Mouse (Mus musculus): ENCODE results near the gene Sort1. TPM values are rescaled to one million over a fixed set of nuclear protein-coding genes. Genes with fewer than 3 reads are reported as not detected.

Sort1 gene
- polyA plus RNA-seq, 1 experiment = 6.0 TPM

GRCm38 (mm10) chr3:108324837-108325236 is 41.0 kb downstream of the Sort1 start:
- Histone ChIP-seq H3K4me2 (ENCODE audit: low read depth) (no peak overlapping the region), H3ac (ENCODE audit: control insufficient read depth, insufficient read length) (no peak overlapping the region), H3K79me2 (ENCODE audit: control insufficient read depth, insufficient read depth) (no peaks in the 10 kb centered on the region), H3K36me3 (ENCODE audit: control insufficient read depth, insufficient read depth) (no peaks in the 10 kb centered on the region), H3K4me3 (no peak overlapping the region), H3K27me3 (ENCODE audit: control insufficient read depth, insufficient read depth, insufficient read length) (no peaks in the 10 kb centered on the region)
- no peak for TF ChIP-seq MAX (IDR thresholded peaks at IDR 0.05; ENCODE audit: low read depth)
- TF ChIP-seq TCF12 (IDR thresholded peaks at IDR 0.05; ENCODE audit: insufficient read depth, poor library complexity, severe bottlenecking) = no peak
- no peak for TF ChIP-seq CEBPB (IDR thresholded peaks at IDR 0.05; ENCODE audit: insufficient read depth, poor library complexity, severe bottlenecking)
- TF ChIP-seq TCF3 (IDR thresholded peaks at IDR 0.05; ENCODE audit: insufficient read length, low read depth) = no peak
- TF ChIP-seq POLR2AphosphoS2 (IDR thresholded peaks at IDR 0.05; ENCODE audit: insufficient read length, low read depth) = no peak
- TF ChIP-seq E2F4 (IDR thresholded peaks at IDR 0.05; ENCODE audit: insufficient read depth) = no peak
- no peak for TF ChIP-seq SRF (IDR thresholded peaks at IDR 0.05; ENCODE audit: control insufficient read depth, insufficient read length, low read depth)
- no peak for TF ChIP-seq MYOG (IDR thresholded peaks at IDR 0.05; ENCODE audit: control insufficient read depth in 1 of 3, insufficient read depth in 1 of 3, insufficient read length in 2 of 3, low read depth in 2 of 3)
- TF ChIP-seq MYOD1 (IDR thresholded peaks at IDR 0.05; ENCODE audit: control insufficient read depth in 1 of 3, insufficient read length in 2 of 3, low read depth in 2 of 3) = no peak
- no peak for TF ChIP-seq USF1 (IDR thresholded peaks at IDR 0.05; ENCODE audit: low read depth)
- TF ChIP-seq POLR2A (IDR thresholded peaks at IDR 0.05; ENCODE audit: insufficient read length, low read depth) = no peak
- no peak for TF ChIP-seq REST (IDR thresholded peaks at IDR 0.05; ENCODE audit: insufficient read depth, insufficient read length)

- no peak overlapping the region for H3K4me3 ChIP-seq
Measured at GRCm38 (mm10) chr3:108325521-108325920, 41.6 kb downstream of the Sort1 start.

GRCm38 (mm10) chr3:108327275-108327674 is 43.4 kb downstream of the Sort1 start:
- peak in 1 of 3 experiments; percentile 19 for TF ChIP-seq MYOD1 (IDR thresholded peaks at IDR 0.05; ENCODE audit: control insufficient read depth in 1 of 3, insufficient read length in 2 of 3, low read depth in 2 of 3)
- TF ChIP-seq REST (IDR thresholded peaks at IDR 0.05; ENCODE audit: insufficient read depth, insufficient read length) = no peak
- Histone ChIP-seq H3K79me2 (ENCODE audit: control insufficient read depth, insufficient read depth) (no peaks in the 10 kb centered on the region), H3K4me3 (no peak overlapping the region), H3ac (ENCODE audit: control insufficient read depth, insufficient read length) (no peak overlapping the region), H3K4me2 (ENCODE audit: low read depth) (no peak overlapping the region), H3K36me3 (ENCODE audit: control insufficient read depth, insufficient read depth) (no peaks in the 10 kb centered on the region), H3K27me3 (ENCODE audit: control insufficient read depth, insufficient read depth, insufficient read length) (no peaks in the 10 kb centered on the region)

More at GRCm38 (mm10) chr3:108325521-108325920, 41.6 kb downstream of the Sort1 start:
- H3K4me2 ChIP-seq (ENCODE audit: low read depth) = no peak overlapping the region
- TF ChIP-seq MYOD1 (IDR thresholded peaks at IDR 0.05; ENCODE audit: control insufficient read depth in 1 of 3, insufficient read length in 2 of 3, low read depth in 2 of 3) (no peak), REST (IDR thresholded peaks at IDR 0.05; ENCODE audit: insufficient read depth, insufficient read length) (no peak), MAX (IDR thresholded peaks at IDR 0.05; ENCODE audit: low read depth) (no peak), POLR2A (IDR thresholded peaks at IDR 0.05; ENCODE audit: insufficient read length, low read depth) (no peak), SRF (IDR thresholded peaks at IDR 0.05; ENCODE audit: control insufficient read depth, insufficient read length, low read depth) (no peak), E2F4 (IDR thresholded peaks at IDR 0.05; ENCODE audit: insufficient read depth) (no peak), TCF12 (IDR thresholded peaks at IDR 0.05; ENCODE audit: insufficient read depth, poor library complexity, severe bottlenecking) (no peak), POLR2AphosphoS2 (IDR thresholded peaks at IDR 0.05; ENCODE audit: insufficient read length, low read depth) (no peak), USF1 (IDR thresholded peaks at IDR 0.05; ENCODE audit: low read depth) (no peak), MYOG (IDR thresholded peaks at IDR 0.05; ENCODE audit: control insufficient read depth in 1 of 3, insufficient read depth in 1 of 3, insufficient read length in 2 of 3, low read depth in 2 of 3) (no peak), TCF3 (IDR thresholded peaks at IDR 0.05; ENCODE audit: insufficient read length, low read depth) (no peak), CEBPB (IDR thresholded peaks at IDR 0.05; ENCODE audit: insufficient read depth, poor library complexity, severe bottlenecking) (no peak)
- no peaks in the 10 kb centered on the region for H3K79me2 ChIP-seq (ENCODE audit: control insufficient read depth, insufficient read depth)
- H3K27me3 ChIP-seq (ENCODE audit: control insufficient read depth, insufficient read depth, insufficient read length) = no peaks in the 10 kb centered on the region
- no peak overlapping the region for H3ac ChIP-seq (ENCODE audit: control insufficient read depth, insufficient read length)
- no peaks in the 10 kb centered on the region for H3K36me3 ChIP-seq (ENCODE audit: control insufficient read depth, insufficient read depth)

GRCm38 (mm10) chr3:108327916-108328315 is 44.0 kb downstream of the Sort1 start:
- peaks cover 2% of the 10 kb centered on the region for H3K27me3 ChIP-seq (ENCODE audit: control insufficient read depth, insufficient read depth, insufficient read length)
- H3K36me3 ChIP-seq (ENCODE audit: control insufficient read depth, insufficient read depth) = no peaks in the 10 kb centered on the region
- no peaks in the 10 kb centered on the region for H3K79me2 ChIP-seq (ENCODE audit: control insufficient read depth, insufficient read depth)
- peak overlapping the region; percentile 58 for H3K4me2 ChIP-seq (ENCODE audit: low read depth)
- no peak overlapping the region for H3K4me3 ChIP-seq
- no peak for TF ChIP-seq REST (IDR thresholded peaks at IDR 0.05; ENCODE audit: insufficient read depth, insufficient read length)
- no peak for TF ChIP-seq SRF (IDR thresholded peaks at IDR 0.05; ENCODE audit: control insufficient read depth, insufficient read length, low read depth)
- TF ChIP-seq TCF12 (IDR thresholded peaks at IDR 0.05; ENCODE audit: insufficient read depth, poor library complexity, severe bottlenecking) = no peak
- no peak for TF ChIP-seq USF1 (IDR thresholded peaks at IDR 0.05; ENCODE audit: low read depth)
- no peak for TF ChIP-seq CEBPB (IDR thresholded peaks at IDR 0.05; ENCODE audit: insufficient read depth, poor library complexity, severe bottlenecking)
- TF ChIP-seq TCF3 (IDR thresholded peaks at IDR 0.05; ENCODE audit: insufficient read length, low read depth) = no peak
- TF ChIP-seq E2F4 (IDR thresholded peaks at IDR 0.05; ENCODE audit: insufficient read depth) = no peak
- no peak for TF ChIP-seq MYOG (IDR thresholded peaks at IDR 0.05; ENCODE audit: control insufficient read depth in 1 of 3, insufficient read depth in 1 of 3, insufficient read length in 2 of 3, low read depth in 2 of 3)
- no peak for TF ChIP-seq POLR2A (IDR thresholded peaks at IDR 0.05; ENCODE audit: insufficient read length, low read depth)
- TF ChIP-seq MAX (IDR thresholded peaks at IDR 0.05; ENCODE audit: low read depth) = no peak
- no peak for TF ChIP-seq MYOD1 (IDR thresholded peaks at IDR 0.05; ENCODE audit: control insufficient read depth in 1 of 3, insufficient read length in 2 of 3, low read depth in 2 of 3)
- TF ChIP-seq POLR2AphosphoS2 (IDR thresholded peaks at IDR 0.05; ENCODE audit: insufficient read length, low read depth) = no peak
- H3ac ChIP-seq (ENCODE audit: control insufficient read depth, insufficient read length) = no peak overlapping the region

GRCm38 (mm10) chr3:108328441-108328841 is 44.6 kb downstream of the Sort1 start:
- TF ChIP-seq TCF12 (IDR thresholded peaks at IDR 0.05; ENCODE audit: insufficient read depth, poor library complexity, severe bottlenecking) (no peak), MYOG (IDR thresholded peaks at IDR 0.05; ENCODE audit: control insufficient read depth in 1 of 3, insufficient read depth in 1 of 3, insufficient read length in 2 of 3, low read depth in 2 of 3) (peak in 1 of 3 experiments; percentile 17)
- Histone ChIP-seq H3K36me3 (ENCODE audit: control insufficient read depth, insufficient read depth) (no peaks in the 10 kb centered on the region), H3K79me2 (ENCODE audit: control insufficient read depth, insufficient read depth) (no peaks in the 10 kb centered on the region), H3ac (ENCODE audit: control insufficient read depth, insufficient read length) (no peak overlapping the region), H3K27me3 (ENCODE audit: control insufficient read depth, insufficient read depth, insufficient read length) (peaks cover 6% of the 10 kb centered on the region), H3K4me3 (no peak overlapping the region), H3K4me2 (ENCODE audit: low read depth) (peak overlapping the region; percentile 58)

Data from myocyte (in vitro differentiated cells).